Mouse (Mus musculus) E14TG2a.4 (cell line): ENCODE data around the gene Tasp1.
A peak's percentile ranks its signal among the peaks of the same experiment; 100 is the strongest.

Source experiments
- H3K27me3 ChIP-seq: 2 replicates; pipeline ENCODE4 v1.6.1; 2014; ENCODE audit warnings: low read length, control low read depth; ENCODE audit not compliant: insufficient read depth
- H3K36me3 ChIP-seq: 2 replicates; pipeline ENCODE4 v1.6.1; 2014; ENCODE audit warnings: low read length, control low read depth; ENCODE audit not compliant: insufficient read depth
- H3K4me1 ChIP-seq: replicated peaks from 2 replicates; pipeline ENCODE4 v1.6.1; 2014; ENCODE audit warnings: low read depth, low read length, control low read depth
- H3K4me3 ChIP-seq: replicated peaks from 2 replicates; pipeline ENCODE4 v1.5.1; 2014; ENCODE audit warnings: mild to moderate bottlenecking, low read length
- H3K9me3 ChIP-seq: 2 replicates; pipeline ENCODE4 v1.6.1; 2014; ENCODE audit warnings: low read length, control low read depth
- CTCF ChIP-seq: conservative IDR thresholded peaks from 2 replicates; pipeline ENCODE4 v1.5.1; 2014; ENCODE audit warnings: low read length
- NANOG ChIP-seq: IDR thresholded peaks from 2 replicates; pipeline ENCODE4 v1.6.1; 2014; ENCODE audit warnings: borderline replicate concordance, low read length, mixed read lengths
- POU5F1 ChIP-seq: IDR thresholded peaks from 2 replicates; pipeline ENCODE4 v1.6.1; 2014; ENCODE audit warnings: low read length, borderline replicate concordance

The Tasp1 gene

GRCm38 (mm10) chr2:140066353-140067314 lies at the start of gene Tasp1:
Gene Tasp1, minus strand, starts transcription at chr2:140066805.
- Histone ChIP-seq H3K4me3 (peak within 1 kb of the TSS; percentile 98), H3K36me3 (peaks cover 4% of the 10 kb centered on the region; the same call in 1 of the 2 replicates), H3K9me3 (no peaks in the 10 kb centered on the region), H3K27me3 (no peaks in the 10 kb centered on the region), H3K4me1 (peaks cover 27% of the 10 kb centered on the region)
- TF ChIP-seq POU5F1 (no peak), CTCF (no peak), NANOG (no peak)

- TF ChIP-seq NANOG (no peak), CTCF (no peak), POU5F1 (no peak)
- Histone ChIP-seq H3K4me3 (no peak overlapping the region), H3K36me3 (no peaks in the 10 kb centered on the region; the same call in 1 of the 2 replicates), H3K9me3 (no peaks in the 10 kb centered on the region), H3K4me1 (no peaks in the 10 kb centered on the region), H3K27me3 (no peaks in the 10 kb centered on the region)
Observed at GRCm38 (mm10) chr2:140113851-140114250, 47.2 kb upstream of the Tasp1 start.

- TF ChIP-seq CTCF = no peak
- no peak for TF ChIP-seq POU5F1
- no peak for TF ChIP-seq NANOG
- no peaks in the 10 kb centered on the region for H3K9me3 ChIP-seq
- H3K27me3 ChIP-seq = no peaks in the 10 kb centered on the region
- H3K36me3 ChIP-seq = no peaks in the 10 kb centered on the region
- H3K4me3 ChIP-seq = no peak overlapping the region
- no peaks in the 10 kb centered on the region for H3K4me1 ChIP-seq
Observed at GRCm38 (mm10) chr2:140108945-140109344, 42.3 kb upstream of the Tasp1 start.

GRCm38 (mm10) chr2:140107641-140108040 lies 41.0 kb upstream of the Tasp1 start:
- no peaks in the 10 kb centered on the region for H3K27me3 ChIP-seq
- H3K36me3 ChIP-seq = no peaks in the 10 kb centered on the region
- no peaks in the 10 kb centered on the region for H3K9me3 ChIP-seq
- H3K4me1 ChIP-seq = no peaks in the 10 kb centered on the region
- H3K4me3 ChIP-seq = no peak overlapping the region
- TF ChIP-seq NANOG = no peak
- no peak for TF ChIP-seq CTCF
- no peak for TF ChIP-seq POU5F1

GRCm38 (mm10) chr2:140104951-140105350 lies 38.3 kb upstream of the Tasp1 start:
- Histone ChIP-seq H3K4me3 (no peak overlapping the region), H3K9me3 (no peaks in the 10 kb centered on the region), H3K4me1 (no peaks in the 10 kb centered on the region), H3K36me3 (no peaks in the 10 kb centered on the region), H3K27me3 (no peaks in the 10 kb centered on the region)
- TF ChIP-seq NANOG = no peak
- no peak for TF ChIP-seq POU5F1
- no peak for TF ChIP-seq CTCF

GRCm38 (mm10) chr2:140100551-140101474 lies 34.2 kb upstream of the Tasp1 start:
- no peaks in the 10 kb centered on the region for H3K9me3 ChIP-seq
- peaks cover 8% of the 10 kb centered on the region; the same call in 1 of the 2 replicates for H3K4me1 ChIP-seq
- TF ChIP-seq NANOG = no peak
- no peak for TF ChIP-seq CTCF
- no peak for TF ChIP-seq POU5F1
- H3K4me3 ChIP-seq = no peak overlapping the region
- H3K36me3 ChIP-seq = no peaks in the 10 kb centered on the region
- no peaks in the 10 kb centered on the region for H3K27me3 ChIP-seq

GRCm38 (mm10) chr2:140099971-140100370 lies 33.4 kb upstream of the Tasp1 start:
- H3K4me3 ChIP-seq = no peak overlapping the region
- H3K9me3 ChIP-seq = no peaks in the 10 kb centered on the region
- no peaks in the 10 kb centered on the region for H3K27me3 ChIP-seq
- no peak for TF ChIP-seq NANOG
- TF ChIP-seq CTCF = no peak
- no peak for TF ChIP-seq POU5F1
- no peaks in the 10 kb centered on the region for H3K36me3 ChIP-seq
- H3K4me1 ChIP-seq = peaks cover 8% of the 10 kb centered on the region; the same call in 1 of the 2 replicates

GRCm38 (mm10) chr2:140097131-140097591 lies 30.6 kb upstream of the Tasp1 start:
- H3K4me3 ChIP-seq = no peak overlapping the region
- H3K27me3 ChIP-seq = no peaks in the 10 kb centered on the region
- H3K9me3 ChIP-seq = no peaks in the 10 kb centered on the region
- no peak for TF ChIP-seq NANOG
- no peak for TF ChIP-seq POU5F1
- TF ChIP-seq CTCF = no peak
- peaks cover 8% of the 10 kb centered on the region; the same call in 1 of the 2 replicates for H3K4me1 ChIP-seq
- no peaks in the 10 kb centered on the region for H3K36me3 ChIP-seq
